Mouse (Mus musculus) bone marrow, adult 2 months (tissue): ENCODE measurements at regions not wholly inside any gene's neighbourhood (a gene's known extent, or its start where the extent isn't known, plus 50 kb on each side); places are given as distances from the start of the nearest gene placed in this dataset.

ENCODE experiments used
- H3K27ac ChIP-seq: fragments of 200-500 bp; 2 replicates; pipeline ENCODE4 v1.5.1; 2012; ENCODE audit warnings: low read depth, mild to moderate bottlenecking, control low read depth, inconsistent platforms, low read length; ENCODE audit not compliant: control insufficient read depth, poor library complexity, insufficient read depth
- H3K4me1 ChIP-seq: fragments of 200-500 bp; 2 replicates; pipeline ENCODE4 v1.6.1; 2011; ENCODE audit warnings: low read length; ENCODE audit not compliant: control insufficient read depth, insufficient read depth
- H3K4me3 ChIP-seq: fragments of 200-500 bp; replicated peaks from 2 replicates; pipeline ENCODE3; 2011; ENCODE audit warnings: mild to moderate bottlenecking, low read depth, low read length, control low read depth; ENCODE audit not compliant: control insufficient read depth
- CTCF ChIP-seq: fragments of 200-500 bp; IDR thresholded peaks from 2 replicates; pipeline ENCODE4 v1.5.1; 2011; ENCODE audit warnings: low read length, control low read depth; ENCODE audit not compliant: control insufficient read depth, insufficient read depth
- POLR2A ChIP-seq: fragments of 200-500 bp; IDR thresholded peaks from 2 replicates; pipeline ENCODE4 v1.6.1; 2011; ENCODE audit warnings: low read depth, mild to moderate bottlenecking, control low read depth, low read length, borderline replicate concordance; ENCODE audit not compliant: control insufficient read depth
- WGBS: fragments of 180-500 bp; shearing (Covaris S2); methylation state at CpG from one replicate; pipeline ENCODE4 v1.1.7; 2018; 5-methylcytosine and 5-hydroxymethylcytosine counted together

- Histone ChIP-seq H3K27ac (no peak overlapping the region), H3K4me3 (no peak overlapping the region), H3K4me1 (no peaks in the 10 kb centered on the region)
- TF ChIP-seq POLR2A (no peak), CTCF (no peak)
- 54% methylated on average over 6 of the region's 6 CpGs for WGBS
Measured at GRCm38 (mm10) chr10:98798634-98799415, 115.4 kb upstream of the Atp2b1 start.

DNA sequence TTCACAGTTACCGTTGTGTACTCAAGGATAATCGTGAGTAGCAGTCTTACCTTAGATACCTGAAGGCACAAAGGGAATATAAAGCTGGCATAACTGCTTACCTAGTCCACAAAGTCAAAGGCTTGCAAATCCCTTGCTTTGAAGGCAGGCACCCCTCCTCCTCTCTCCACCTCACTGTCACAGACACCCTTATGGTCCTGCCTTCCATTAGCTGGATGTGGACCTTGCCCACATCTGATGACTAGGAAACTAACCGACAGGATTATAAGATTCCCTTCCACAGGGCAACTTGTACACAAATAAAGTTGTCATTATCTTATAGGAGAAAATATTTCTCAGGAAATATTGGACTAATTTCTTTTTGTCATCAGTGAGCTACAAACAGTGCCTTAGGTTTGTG is 114.4 kb upstream of the Atp2b1 start:
- Histone ChIP-seq H3K4me3 (no peak overlapping the region), H3K27ac (no peak overlapping the region), H3K4me1 (no peaks in the 10 kb centered on the region)
- TF ChIP-seq POLR2A (no peak), CTCF (no peak)
- WGBS: 85% methylated on average over 3 of the region's 3 CpGs

- Histone ChIP-seq H3K4me3 (no peak overlapping the region), H3K4me1 (no peaks in the 10 kb centered on the region), H3K27ac (no peak overlapping the region)
- WGBS: 83% methylated on average over 8 of the region's 8 CpGs
- TF ChIP-seq POLR2A (no peak), CTCF (no peak)
Measured at GRCm38 (mm10) chr10:98800949-98801348, 113.3 kb upstream of the Atp2b1 start.

- Histone ChIP-seq H3K4me3 (no peak overlapping the region), H3K4me1 (no peaks in the 10 kb centered on the region), H3K27ac (no peak overlapping the region; the same call in 1 of the 2 replicates)
- 94% methylated on average over 1 of the region's 1 CpGs for WGBS
- TF ChIP-seq POLR2A (no peak), CTCF (no peak)
Measured at GRCm38 (mm10) chr10:98805013-98805412, 109.2 kb upstream of the Atp2b1 start.

GRCm38 (mm10) chr10:98806798-98807535 is 107.2 kb upstream of the Atp2b1 start:
- H3K27ac ChIP-seq: no peak overlapping the region
- 70% methylated on average over 19 of the region's 19 CpGs for WGBS
- no peak overlapping the region for H3K4me3 ChIP-seq
- no peaks in the 10 kb centered on the region for H3K4me1 ChIP-seq
- no peak for TF ChIP-seq POLR2A
- no peak for TF ChIP-seq CTCF

GRCm38 (mm10) chr10:98808644-98809043 is 105.6 kb upstream of the Atp2b1 start:
- 84% methylated on average over 4 of the region's 4 CpGs for WGBS
- Histone ChIP-seq H3K27ac (no peak overlapping the region), H3K4me3 (no peak overlapping the region), H3K4me1 (no peaks in the 10 kb centered on the region)
- no peak for TF ChIP-seq CTCF
- TF ChIP-seq POLR2A: no peak

- Histone ChIP-seq H3K4me3 (no peak overlapping the region), H3K27ac (no peak overlapping the region), H3K4me1 (no peaks in the 10 kb centered on the region; the same call in none of the 2 replicates)
- TF ChIP-seq POLR2A (no peak), CTCF (no peak)
- WGBS: 82% methylated on average over 5 of the region's 5 CpGs
Measured at GRCm38 (mm10) chr10:98829051-98829450, 85.2 kb upstream of the Atp2b1 start.

GRCm38 (mm10) chr10:98831488-98831887 is 82.7 kb upstream of the Atp2b1 start:
- no peak overlapping the region for H3K27ac ChIP-seq
- TF ChIP-seq POLR2A (no peak), CTCF (no peak)
- 15% methylated on average over 7 of the region's 7 CpGs for WGBS
- no peaks in the 10 kb centered on the region; the same call in none of the 2 replicates for H3K4me1 ChIP-seq
- no peak overlapping the region for H3K4me3 ChIP-seq
